Mouse (Mus musculus) layer of hippocampus, adult 2 months (tissue): ENCODE data around the gene Nip7. TPM values are rescaled to one million over a fixed set of nuclear protein-coding genes. Genes with fewer than 3 reads are reported as not detected.
A peak's percentile ranks its signal among the peaks of the same experiment; 100 is the strongest.

Source experiments
- DNase-seq, 2 experiments: peaks; one replicate each; pipeline ENCODE4 v3.0.0; 2022; ENCODE audit warnings: low spot score in 2 of 2
- H3K27ac ChIP-seq: fragments of 200-600 bp; 2 replicates; pipeline ENCODE4 v1.8.1; 2022
- H3K4me3 ChIP-seq: fragments of 200-600 bp; 2 replicates; pipeline ENCODE4 v1.8.1; 2022; ENCODE audit warnings: mild to moderate bottlenecking
- CTCF ChIP-seq: fragments of 200-600 bp; conservative IDR thresholded peaks from 2 replicates; pipeline ENCODE4 v1.8.1; 2022; ENCODE audit warnings: antibody characterized with exemption, mild to moderate bottlenecking, moderate library complexity
- total RNA-seq, 2 experiments: library from RNA; stranded (reverse); gene quantifications; 2 replicates each; pipeline ENCODE4 v1.2.3; 2021

Gene Nip7
- total RNA-seq, 2 experiments from 2014 or later: 43.5 to 46.2 TPM

DNA sequence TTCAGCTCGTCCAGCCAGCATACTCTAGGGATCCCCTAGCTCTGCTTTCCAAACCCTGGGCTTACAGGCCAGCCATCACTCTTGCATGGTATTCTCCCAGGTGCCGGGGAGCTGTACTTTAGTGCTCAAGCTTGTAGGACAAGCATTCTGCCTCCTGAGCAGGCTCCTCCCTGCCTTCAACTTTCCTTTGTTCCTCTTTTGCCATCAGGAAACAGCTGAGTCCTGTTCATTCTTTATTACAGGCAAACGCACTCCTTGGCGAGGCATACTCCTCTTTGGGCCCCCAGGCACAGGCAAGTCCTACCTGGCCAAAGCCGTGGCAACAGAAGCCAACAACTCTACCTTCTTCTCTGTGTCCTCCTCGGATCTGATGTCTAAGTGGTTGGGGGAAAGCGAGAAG lies 16.0 kb upstream of the Nip7 start:
- TF ChIP-seq CTCF: no peak
- Histone ChIP-seq H3K4me3 (no peak overlapping the region), H3K27ac (no peak overlapping the region)
- no peak for DNase-seq

DNA sequence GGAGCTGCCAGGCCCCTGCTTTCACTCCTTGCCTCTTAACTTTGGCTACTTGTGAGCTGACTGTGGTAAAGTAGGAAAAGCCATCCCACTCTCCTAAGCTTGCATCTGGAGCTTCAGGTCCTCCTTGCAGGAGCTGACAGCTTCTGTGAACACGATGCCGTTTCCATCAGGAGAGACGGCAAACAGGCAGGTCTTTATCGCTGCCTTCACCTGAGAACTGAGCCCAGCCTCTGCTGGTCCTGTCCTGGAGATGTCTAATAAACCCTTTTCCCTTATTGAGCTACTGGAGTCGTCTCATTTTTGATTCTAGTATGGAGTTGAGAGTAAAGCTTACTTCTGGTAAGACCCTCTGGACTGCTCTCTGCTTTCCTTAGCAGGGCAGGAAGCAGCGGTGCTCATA lies 11.2 kb upstream of the Nip7 start:
- TF ChIP-seq CTCF: no peak
- DNase-seq: no peak
- Histone ChIP-seq H3K27ac (no peak overlapping the region), H3K4me3 (no peak overlapping the region)

DNA sequence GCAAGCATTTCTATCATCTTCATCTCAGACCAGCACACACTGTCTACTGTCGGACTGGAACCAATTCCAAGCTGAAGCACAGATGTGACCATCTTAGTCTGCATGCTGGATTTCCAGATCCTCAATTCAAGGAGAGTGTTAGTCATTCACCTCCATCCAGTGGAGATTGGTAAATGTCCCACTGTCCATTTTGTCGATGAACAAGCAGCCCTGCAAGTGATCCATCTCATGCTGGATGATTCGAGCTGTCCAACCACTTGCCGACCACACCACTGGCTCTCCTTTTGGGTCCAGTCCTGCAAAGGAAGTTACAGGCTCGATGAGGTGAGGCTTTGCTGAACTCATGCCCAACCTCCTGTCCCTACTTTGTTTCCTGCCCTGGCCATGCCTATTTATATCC lies 9.7 kb upstream of the Nip7 start:
- TF ChIP-seq CTCF: no peak
- Histone ChIP-seq H3K4me3 (peak overlapping the region; percentile 94), H3K27ac (no peak overlapping the region)
- no peak for DNase-seq

DNA sequence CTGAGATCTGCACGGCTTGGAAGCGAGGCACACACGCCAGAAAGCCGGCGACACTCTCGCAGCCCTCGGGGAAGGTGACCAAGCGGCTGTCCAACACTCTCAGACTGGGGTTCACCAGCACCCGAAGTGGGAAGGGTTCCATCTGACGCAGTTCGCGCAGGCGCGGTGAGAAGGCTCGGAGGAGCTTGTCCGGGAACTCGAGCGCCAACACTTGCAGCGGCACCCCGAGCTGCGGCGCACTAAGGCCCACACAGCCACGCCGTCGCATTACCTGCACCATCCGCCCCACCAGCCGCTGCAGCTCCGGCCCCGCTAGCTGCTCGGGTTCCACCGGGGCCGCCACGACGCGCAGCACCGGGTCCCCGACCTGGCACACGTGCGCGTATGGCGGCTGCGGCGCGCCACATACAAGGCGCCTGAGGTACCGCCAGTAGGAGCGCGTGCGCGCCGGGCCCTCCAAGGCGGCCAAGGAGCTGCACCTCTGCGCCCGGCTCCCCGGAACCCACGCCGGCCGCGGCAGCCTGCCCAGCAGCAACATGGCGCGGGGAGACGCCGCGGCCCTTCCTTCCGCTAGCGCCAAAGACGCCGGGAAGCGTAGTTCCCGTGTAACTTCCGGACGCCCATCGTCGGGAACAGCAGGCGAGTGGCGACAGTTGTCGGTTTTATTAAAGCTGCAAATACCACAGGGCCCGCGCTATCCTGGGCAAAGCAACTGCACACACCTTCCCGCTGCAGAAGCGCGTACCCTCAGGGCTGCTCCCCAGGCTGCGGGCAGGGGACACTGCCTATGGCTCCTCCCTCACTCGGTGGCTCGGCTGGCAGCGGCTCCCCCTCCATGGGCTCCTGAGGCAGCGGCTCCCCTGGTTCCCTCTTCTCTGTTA lies 8.4 kb upstream of the Nip7 start, which contains the start of gene Pdf:
Gene Pdf (minus strand): TSS at position 554 of the 881 bp plus-strand sequence.
- peak within 1 kb of the TSS; percentile 93 for H3K27ac ChIP-seq
- TF ChIP-seq CTCF: no peak; the same call in 1 of the 2 replicates
- DNase-seq: peak; percentile 86
- H3K4me3 ChIP-seq: peak within 1 kb of the TSS; percentile 94

DNA sequence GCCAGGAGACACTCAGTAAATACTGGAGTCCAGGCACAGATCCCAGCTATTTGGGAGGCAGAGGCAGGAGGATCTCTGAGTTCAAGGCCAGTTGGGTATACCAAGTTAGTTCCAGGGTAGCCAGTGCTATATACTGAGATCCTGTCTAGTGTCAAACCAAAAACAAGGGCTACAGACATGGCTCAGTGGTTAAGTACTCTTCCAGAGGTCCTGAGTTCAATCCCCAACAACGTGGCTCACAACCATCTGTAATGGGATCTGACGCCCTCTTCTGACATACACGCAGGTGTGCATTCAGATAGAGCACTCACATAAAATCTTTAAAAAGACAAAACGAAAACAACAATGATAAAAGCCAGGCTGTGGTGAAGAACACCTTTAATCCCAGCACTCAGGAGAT lies 7.2 kb upstream of the Nip7 start:
- no peak for DNase-seq
- no peak for TF ChIP-seq CTCF
- Histone ChIP-seq H3K27ac (no peak overlapping the region; the same call in 1 of the 2 replicates), H3K4me3 (peak overlapping the region; percentile 94; the same call in 1 of the 2 replicates)

DNA sequence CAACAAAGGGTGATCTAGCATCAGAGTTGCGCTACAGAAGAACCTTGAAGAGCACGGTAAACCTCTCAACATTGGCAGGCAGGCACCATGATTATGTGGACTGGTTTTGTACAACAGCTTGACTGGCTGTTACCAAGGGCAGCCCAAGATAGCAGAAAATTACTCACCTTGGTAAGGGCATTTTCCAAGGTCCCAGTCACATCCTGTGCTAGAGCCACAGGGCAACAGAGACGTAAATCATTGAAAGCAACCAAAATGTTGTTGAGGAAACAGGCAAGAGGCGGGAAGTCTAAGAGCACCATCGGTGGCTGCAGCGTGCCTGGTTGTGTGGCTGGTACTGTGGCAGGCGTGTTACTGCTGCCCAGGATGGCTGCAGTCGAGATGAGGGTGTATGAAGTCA lies 4.6 kb upstream of the Nip7 start:
- Histone ChIP-seq H3K27ac (no peak overlapping the region), H3K4me3 (no peak overlapping the region)
- no peak for TF ChIP-seq CTCF
- DNase-seq: no peak

DNA sequence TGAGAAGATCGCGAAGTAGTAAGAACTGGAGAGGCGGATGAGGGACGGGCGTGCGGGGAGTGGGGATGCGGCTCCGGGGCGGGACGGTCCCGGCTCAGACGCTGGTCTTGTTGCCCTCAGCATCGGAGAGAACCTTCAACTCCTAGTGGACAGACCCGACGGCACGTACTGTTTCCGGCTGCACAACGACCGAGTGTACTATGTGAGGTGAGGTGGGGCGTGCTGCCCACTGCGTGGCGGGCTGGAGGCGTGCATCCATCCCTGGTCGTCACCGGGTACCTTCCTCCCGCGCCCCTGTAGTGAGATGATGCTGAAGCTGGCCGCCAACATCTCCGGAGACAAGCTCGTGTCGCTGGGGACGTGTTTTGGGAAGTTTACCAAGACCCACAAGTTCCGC lies 294 bp downstream of the Nip7 start:
- no peak for TF ChIP-seq CTCF
- no peak for DNase-seq
- Histone ChIP-seq H3K4me3 (peak overlapping the region; percentile 93), H3K27ac (peak overlapping the region; percentile 76)

DNA sequence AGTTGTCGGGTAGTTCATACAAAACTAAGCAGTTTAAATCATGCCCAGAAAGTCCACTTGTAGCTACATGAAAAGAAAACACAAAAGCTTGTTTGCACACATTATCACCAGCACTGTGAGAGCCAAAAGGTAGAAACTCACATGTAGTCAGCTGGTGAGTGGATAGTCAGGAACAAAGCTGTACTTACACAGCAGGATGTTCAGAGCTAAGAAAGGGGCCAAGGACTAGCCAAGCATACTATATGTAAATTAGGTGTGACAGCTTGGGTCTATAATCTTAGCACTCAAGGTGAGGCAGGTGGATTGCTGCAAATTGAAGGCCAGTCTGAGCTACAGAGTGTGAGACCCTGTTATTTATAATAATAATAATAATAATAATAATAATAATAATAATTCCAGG lies 5.9 kb downstream of the Nip7 start:
- Histone ChIP-seq H3K4me3 (no peak overlapping the region), H3K27ac (no peak overlapping the region)
- DNase-seq: no peak
- no peak for TF ChIP-seq CTCF

DNA sequence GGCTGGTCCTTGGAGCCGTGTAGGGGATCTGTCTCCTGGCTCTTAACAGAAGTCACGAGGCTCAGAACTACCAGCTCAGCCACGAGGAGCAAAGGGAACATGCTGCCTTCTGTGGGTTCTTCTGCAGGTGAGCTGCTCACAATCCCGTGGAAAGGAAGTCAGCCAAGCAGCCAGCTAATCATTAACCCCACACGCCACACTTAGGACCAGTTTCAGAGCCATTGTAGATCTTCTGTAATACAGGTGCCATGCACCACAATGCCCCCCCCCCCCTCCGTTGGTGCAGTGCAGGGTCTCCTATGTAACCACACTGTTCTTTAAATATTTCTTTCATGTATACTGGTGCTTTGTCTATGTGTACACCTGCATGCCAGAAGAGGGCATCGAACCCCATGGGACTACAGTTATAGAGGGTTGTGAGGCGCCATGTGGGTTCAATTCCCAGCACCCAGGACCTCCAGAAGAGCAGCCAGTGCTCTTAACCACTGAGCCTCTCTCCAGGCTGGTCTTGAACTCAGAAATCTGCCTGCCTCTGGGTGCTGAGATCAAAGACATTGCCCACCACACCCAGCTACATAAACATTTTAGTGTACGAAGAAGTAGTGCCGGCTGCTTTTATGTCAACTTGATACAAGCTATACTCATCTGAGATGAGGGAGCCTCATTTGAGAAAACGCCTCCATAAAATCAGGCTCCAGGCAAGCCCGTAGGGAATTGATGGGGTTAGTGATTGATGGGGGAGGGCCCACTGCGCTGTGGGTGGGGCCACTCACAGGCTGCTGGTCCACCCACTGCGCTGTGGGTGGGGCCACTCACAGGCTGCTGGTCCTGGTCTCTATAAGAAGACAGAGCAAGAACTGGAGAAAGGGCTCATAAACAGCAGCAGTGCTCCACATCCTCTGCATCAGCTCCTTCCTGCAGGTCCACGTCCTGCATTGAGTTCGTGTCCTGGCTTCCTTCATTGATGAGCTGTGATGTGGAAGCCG lies 9.1 kb downstream of the Nip7 start, which contains the start of gene Tmed6:
Gene Tmed6 (minus strand): TSS at position 134 of the 986 bp plus-strand sequence.
- DNase-seq: no peak
- Histone ChIP-seq H3K27ac (no peak within 1 kb of the TSS), H3K4me3 (no peak within 1 kb of the TSS)
- TF ChIP-seq CTCF: no peak

DNA sequence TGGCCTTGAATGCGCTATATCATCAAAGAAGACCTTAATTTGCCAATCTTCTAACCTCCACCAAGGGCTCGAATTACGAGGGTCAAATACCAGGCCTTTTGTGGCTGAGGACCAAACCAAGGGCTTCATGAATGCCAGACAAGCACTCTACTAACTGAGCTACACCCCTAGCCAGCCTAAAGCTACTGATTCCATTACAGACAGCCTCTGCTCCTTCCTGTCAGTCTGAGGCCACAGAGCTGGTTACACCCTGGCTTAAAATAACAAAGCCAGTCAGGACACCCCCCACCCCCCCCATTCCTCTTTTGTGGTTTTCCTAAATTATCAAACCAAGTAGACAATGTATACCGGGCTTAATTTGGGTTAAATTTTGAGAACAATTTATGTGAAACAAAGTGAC lies 17.0 kb downstream of the Nip7 start:
- DNase-seq: no peak
- H3K4me3 ChIP-seq: no peak overlapping the region
- TF ChIP-seq CTCF: no peak

DNA sequence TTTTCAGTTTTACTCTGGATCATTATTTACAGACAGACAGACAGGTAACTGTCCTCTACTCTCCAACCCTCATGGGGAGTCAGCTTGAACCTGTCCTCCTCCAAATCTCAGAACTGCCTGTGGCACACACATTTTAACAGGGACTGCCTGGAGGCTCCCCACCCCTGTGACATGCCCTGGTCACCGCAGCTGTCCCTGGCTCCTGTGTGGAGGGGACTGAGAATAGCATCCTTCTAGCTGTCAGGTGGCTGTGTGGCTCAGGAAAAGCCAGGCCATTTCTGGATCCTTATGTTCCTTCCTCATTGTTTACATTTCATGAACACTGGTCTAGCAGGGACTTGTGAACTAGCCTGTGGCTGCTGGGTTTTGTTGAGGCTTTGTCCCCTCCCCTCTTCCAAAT lies 17.5 kb downstream of the Nip7 start:
- no peak for TF ChIP-seq CTCF
- H3K4me3 ChIP-seq: no peak overlapping the region
- H3K27ac ChIP-seq: no peak overlapping the region
- DNase-seq: no peak

More for the DNA sequence above, 17.0 kb downstream of the Nip7 start:
- H3K27ac ChIP-seq: no peak overlapping the region

DNA sequence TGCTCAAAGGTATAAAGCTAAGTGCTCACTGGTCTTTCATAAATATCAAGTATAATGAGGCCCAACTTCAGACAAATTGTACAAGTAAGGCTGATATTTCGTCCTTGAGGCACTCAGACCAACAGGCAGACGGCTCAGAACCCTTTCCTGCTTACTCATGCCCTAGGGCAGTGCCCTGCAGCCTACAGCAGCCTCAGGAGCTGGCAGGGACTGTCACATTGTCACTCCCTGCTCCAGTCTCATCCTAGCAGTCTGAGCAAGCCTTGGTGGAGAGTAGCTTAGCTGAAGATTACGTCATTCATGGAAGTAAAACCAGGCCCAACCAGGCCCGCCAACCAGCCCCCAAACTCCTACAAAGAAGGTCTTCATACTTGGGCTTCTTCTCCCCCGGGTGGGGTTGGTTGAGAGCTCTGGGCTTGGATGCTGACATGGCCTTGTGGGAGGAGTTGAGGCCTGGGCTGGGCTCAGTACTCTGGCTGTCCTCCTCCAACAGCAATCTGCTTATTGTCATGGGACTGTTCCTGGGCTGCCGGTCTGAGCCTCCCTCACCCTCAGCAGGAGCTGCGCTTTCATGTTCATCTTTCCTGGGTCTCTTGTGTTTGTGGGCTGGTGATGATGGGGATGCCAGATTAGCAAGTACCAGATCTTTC lies 19.7 kb downstream of the Nip7 start:
- no peak for DNase-seq
- Histone ChIP-seq H3K4me3 (no peak overlapping the region), H3K27ac (no peak overlapping the region)
- no peak for TF ChIP-seq CTCF
